Mouse (Mus musculus) monocyte, adult 5-6 weeks (primary cell): ENCODE results near the gene Cacna1c. TPM values are rescaled to one million over a fixed set of nuclear protein-coding genes. Genes with fewer than 3 reads are reported as not detected.

Source experiments
- ATAC-seq: fragments of 153-309, 156-312 bp; replicated peaks from 2 replicates; pipeline ENCODE4 v1.8.0; 2017; ENCODE audit warnings: mild to moderate bottlenecking; ENCODE audit not compliant: low TSS enrichment, insufficient number of reproducible peaks, severe bottlenecking, poor library complexity, low FRiP score
- total RNA-seq: library from RNA; stranded (forward); fragments of 200-1000, 200-491, 200-594 nt; gene quantifications from 3 replicates; pipeline ENCODE4 v1.2.3, GENCODE M21; 2017

Cacna1c gene
- total RNA-seq, 1 experiment from 2014 or later = not detected

- ATAC-seq = no peak
Measured at GRCm38 (mm10) chr6:119107856-119108465, 88.3 kb downstream of the Cacna1c start.

GRCm38 (mm10) chr6:119107140-119107855 lies 88.9 kb downstream of the Cacna1c start:
- ATAC-seq = no peak

DNA sequence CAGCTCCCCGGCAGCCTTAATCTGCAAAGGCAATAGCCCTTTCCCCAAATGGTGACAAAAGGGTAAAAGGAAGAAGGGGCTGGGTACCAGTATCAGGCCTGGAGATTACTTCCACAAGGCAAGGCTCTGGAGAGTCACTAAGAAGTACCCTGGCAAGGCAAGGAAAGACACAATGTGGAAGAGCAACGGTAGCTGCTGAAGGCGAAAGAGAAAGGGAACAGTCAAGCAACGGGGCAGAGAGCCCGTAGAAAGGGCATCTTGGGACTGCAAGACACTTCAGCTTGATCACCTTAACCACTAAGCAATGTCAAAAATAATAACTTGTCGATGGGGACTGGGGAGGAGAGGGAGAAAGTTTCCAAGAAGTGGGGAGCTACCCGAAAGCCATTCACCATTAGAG lies 89.5 kb downstream of the Cacna1c start:
- no peak for ATAC-seq

GRCm38 (mm10) chr6:119105651-119106595 lies 90.3 kb downstream of the Cacna1c start:
- no peak for ATAC-seq

- no peak for ATAC-seq
Measured at GRCm38 (mm10) chr6:119104246-119104645, 92.0 kb downstream of the Cacna1c start.

DNA sequence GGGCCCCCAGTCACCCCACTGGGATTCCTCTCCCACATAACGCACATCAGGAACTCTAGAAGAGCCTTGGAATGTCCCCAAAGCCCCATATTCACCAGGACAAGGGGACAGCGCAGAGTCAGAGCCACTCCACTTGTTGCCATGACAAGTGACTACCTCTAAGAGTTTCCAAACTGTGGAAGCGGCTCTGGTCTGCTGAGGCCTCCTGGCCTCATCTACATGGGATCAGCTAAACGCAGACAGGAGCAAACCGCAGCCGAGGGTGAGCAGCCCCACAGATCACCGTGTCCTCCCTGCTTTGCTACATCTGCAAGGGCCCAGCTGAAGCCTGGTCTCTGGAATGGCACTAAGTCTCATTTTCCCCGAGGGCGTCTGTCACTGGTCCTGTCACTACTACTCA lies 93.3 kb downstream of the Cacna1c start:
- no peak for ATAC-seq

- no peak for ATAC-seq
Measured at GRCm38 (mm10) chr6:119099333-119099732, 96.9 kb downstream of the Cacna1c start.

GRCm38 (mm10) chr6:119096481-119096880 lies 99.7 kb downstream of the Cacna1c start:
- no peak for ATAC-seq

GRCm38 (mm10) chr6:119095081-119095480 lies 101.1 kb downstream of the Cacna1c start:
- no peak for ATAC-seq

DNA sequence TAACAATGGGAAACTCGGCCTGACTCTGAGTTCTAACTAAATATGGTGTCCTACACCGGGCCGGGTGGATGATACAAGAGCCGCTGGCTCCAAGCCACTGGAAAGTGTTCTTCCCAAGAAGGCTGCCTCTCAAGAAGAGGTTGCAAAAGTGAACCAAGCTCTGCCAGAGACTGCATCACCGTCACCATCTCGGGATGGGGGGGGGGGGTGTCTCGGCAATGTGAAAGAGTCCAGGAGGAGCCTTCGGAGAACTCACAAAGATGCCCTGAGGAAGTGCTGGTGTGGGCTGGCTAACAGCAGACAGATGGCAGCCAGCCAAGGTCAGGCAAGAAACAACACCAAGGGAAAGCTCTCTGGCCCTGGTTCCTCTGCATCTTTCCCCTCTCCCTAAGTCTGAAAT lies 107.0 kb downstream of the Cacna1c start:
- ATAC-seq = no peak

GRCm38 (mm10) chr6:119088381-119088780 lies 107.8 kb downstream of the Cacna1c start:
- no peak for ATAC-seq

DNA sequence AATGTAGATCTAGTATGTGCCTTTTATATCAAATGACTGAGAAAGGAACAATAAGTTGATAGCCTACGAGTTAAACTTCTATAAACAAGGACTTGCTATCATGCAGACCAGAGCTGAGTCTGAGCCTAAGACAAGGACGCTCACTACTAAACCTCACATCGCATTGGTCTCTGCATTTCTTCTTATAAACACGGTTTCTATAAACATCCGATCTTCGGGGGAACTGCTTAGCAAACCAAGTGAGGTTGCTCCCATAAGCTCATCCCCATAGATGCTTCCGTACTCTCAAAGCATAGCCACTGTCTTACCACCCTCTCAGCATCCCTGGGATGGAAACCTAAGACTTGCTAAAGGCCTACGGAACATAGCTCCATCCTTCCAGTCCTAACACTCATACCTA lies 108.3 kb downstream of the Cacna1c start:
- ATAC-seq = no peak

GRCm38 (mm10) chr6:119085789-119086188 lies 110.4 kb downstream of the Cacna1c start:
- ATAC-seq = no peak

GRCm38 (mm10) chr6:119084532-119084931 lies 111.7 kb downstream of the Cacna1c start:
- ATAC-seq = no peak

GRCm38 (mm10) chr6:119083559-119083958 lies 112.7 kb downstream of the Cacna1c start:
- ATAC-seq = no peak

DNA sequence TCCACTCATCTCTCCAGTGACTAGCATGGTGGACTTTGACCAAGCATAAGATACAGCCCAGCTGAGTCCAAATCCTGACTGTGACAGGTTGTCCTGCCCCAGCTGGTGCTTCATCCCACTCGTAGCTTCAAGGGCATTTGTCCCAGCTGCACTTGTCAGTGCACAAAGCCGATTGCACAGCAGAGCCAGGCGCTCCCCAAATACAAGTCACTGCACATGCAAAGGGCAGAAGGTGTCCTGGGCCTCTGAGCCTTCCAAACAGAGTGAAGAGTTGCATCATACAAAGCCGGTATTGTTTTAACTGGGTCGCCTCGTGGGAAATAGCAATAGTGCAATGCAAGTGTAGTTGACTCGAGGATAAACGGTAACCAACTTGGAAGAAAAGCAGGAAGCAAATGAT lies 113.6 kb downstream of the Cacna1c start:
- ATAC-seq = no peak

- no peak for ATAC-seq
Measured at GRCm38 (mm10) chr6:119081650-119082049, 114.6 kb downstream of the Cacna1c start.

DNA sequence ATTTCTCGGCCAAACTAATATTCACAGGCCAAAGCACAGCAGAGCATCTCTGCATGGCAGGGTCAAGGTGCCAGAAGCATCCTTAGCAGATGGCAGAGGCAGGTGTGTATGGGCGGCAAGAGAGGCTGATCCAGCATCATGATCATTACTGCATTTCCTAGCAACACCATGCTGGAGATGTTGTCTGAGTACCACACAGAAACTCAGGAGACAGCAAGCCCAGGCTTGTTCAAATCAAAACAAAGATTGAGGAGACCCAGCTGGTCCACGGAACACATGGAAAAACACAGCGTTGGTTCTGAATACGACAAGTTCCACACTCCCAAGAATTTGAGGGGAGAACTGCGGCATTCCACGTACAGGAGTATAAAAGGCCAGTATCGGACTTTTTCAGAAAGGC lies 116.6 kb downstream of the Cacna1c start:
- no peak for ATAC-seq

- no peak for ATAC-seq
Measured at GRCm38 (mm10) chr6:119078912-119079311, 117.3 kb downstream of the Cacna1c start.
